In the genomic region with DNA sequence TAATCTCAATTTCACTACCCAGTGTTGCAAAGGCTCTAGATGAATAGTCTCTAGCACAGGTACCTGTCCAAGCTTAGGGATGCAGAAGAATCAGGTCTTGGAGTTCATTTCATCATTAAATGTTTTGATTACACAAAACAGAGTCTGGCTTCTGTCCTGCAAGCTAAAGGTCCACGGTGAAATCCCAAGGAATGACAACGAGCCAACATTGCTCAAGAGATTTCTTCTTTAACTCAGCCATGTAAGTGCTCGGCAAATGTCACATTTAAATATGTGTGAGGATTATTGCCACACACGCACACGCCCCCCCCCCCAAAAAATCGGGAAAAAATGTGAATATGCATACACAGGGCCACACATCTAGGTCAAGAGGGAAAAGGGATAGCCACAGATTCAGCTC, we compare ENCODE assay signal across 20 mouse cellular contexts.
"Had no signal": no experiment of that assay in that cellular context is flagged by ENCODE, and none has a peak within 500 bp of the region (broad histone marks: within the 10 kb centered on the region; RNA-seq: fewer than 3 reads in every experiment).

No protein-coding gene starts in this region.

- H3K27ac ChIP-seq: liver, embryonic 14.5 days; midbrain, embryonic 10.5 days; midbrain, embryonic 12.5 days; neural tube, embryonic 12.5 days; stomach, embryonic 15.5 days; stomach, postnatal 0 days had no signal

- DNase-seq: lung, adult 18-20 months; lung, embryonic 14.5 days; lung, postnatal 10 days; lung, postnatal 4 days; midbrain, embryonic 14.5 days; retina, postnatal 1 day; right cerebral cortex, adult 18-20 months; right cerebral cortex, postnatal 25 days; right cerebral cortex, postnatal 4 days; thymus, adult 2 months; thymus, postnatal 25 days; thymus, postnatal 4 days had no signal

- H3K4me1 ChIP-seq: midbrain, embryonic 10.5 days; midbrain, embryonic 12.5 days; neural tube, embryonic 12.5 days; stomach, embryonic 15.5 days had no signal

- H3K36me3 ChIP-seq: midbrain, embryonic 10.5 days; midbrain, embryonic 12.5 days; neural tube, embryonic 12.5 days; stomach, embryonic 15.5 days had no signal

- H3K4me3 ChIP-seq: midbrain, embryonic 10.5 days; midbrain, embryonic 12.5 days; myocyte; neural tube, embryonic 12.5 days; stomach, embryonic 15.5 days had no signal

- H3K27me3 ChIP-seq: midbrain, embryonic 12.5 days; neural tube, embryonic 12.5 days; stomach, embryonic 15.5 days had no signal

- H3K4me2 ChIP-seq: lung, embryonic 14.5 days; midbrain, embryonic 12.5 days; neural tube, embryonic 12.5 days; stomach, embryonic 15.5 days had no signal

- ATAC-seq: midbrain, embryonic 16.5 days had no signal

- H3K9me3 ChIP-seq: midbrain, embryonic 10.5 days; midbrain, embryonic 12.5 days; neural tube, embryonic 12.5 days; stomach, embryonic 15.5 days had no signal

- H3K9ac ChIP-seq: liver, embryonic 14.5 days; lung, embryonic 14.5 days; midbrain, embryonic 12.5 days; neural tube, embryonic 12.5 days; stomach, embryonic 15.5 days had no signal
